Mouse (Mus musculus): ENCODE measurements at regions not wholly inside any gene's neighbourhood (a gene's known extent, or its start where the extent isn't known, plus 50 kb on each side); places are given as distances from the start of the nearest gene placed in this dataset.

DNA sequence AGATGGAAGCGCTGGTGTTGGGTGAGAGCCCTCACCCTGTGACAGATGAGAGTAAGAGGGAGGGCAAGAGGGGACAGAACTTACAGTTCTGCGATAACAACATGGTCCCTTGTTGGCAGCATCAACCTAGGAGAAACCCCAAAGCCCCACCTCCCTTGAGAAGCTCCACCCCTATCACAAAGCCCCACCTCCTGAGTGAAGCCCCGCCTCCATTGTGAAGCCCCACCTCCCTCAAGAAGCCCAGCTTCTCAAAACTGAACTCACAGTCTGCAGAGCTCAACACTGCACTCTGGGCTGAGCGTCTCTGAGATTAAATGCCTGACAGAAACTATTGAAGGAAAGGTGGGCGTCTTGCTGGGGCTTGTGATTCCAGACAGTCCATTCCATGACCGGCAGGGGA lies 131.6 kb downstream of the Cryba4 start:
- TF ChIP-seq POLR2A (IDR thresholded peaks at IDR 0.05; ENCODE audit: low read depth, low read length): no peak
- no peak for TF ChIP-seq CTCF (conservative IDR thresholded peaks at IDR 0.05 in 1 of 2, IDR thresholded peaks at IDR 0.05 in 1 of 2; ENCODE audit: low read depth in 2 of 2, low read length in 2 of 2)

All from CH12.LX (cell line).